Mouse (Mus musculus): ENCODE data around the gene Skor1. TPM values are rescaled to one million over a fixed set of nuclear protein-coding genes. Genes with fewer than 3 reads are reported as not detected.

Skor1 gene
- 0.05 and 0.10 TPM in 2 replicates for polyA plus RNA-seq (2012)

GRCm38 (mm10) chr9:63148410-63149371 lies at the start of gene Skor1:
Gene Skor1 (minus strand): TSS chr9:63148961.
- no peak for TF ChIP-seq GATA1 (IDR thresholded peaks at IDR 0.05; ENCODE audit: low read length)

- TF ChIP-seq GATA1 (IDR thresholded peaks at IDR 0.05; ENCODE audit: low read length): no peak
Observed at GRCm38 (mm10) chr9:63197252-63197651, 48.5 kb upstream of the Skor1 start.

- TF ChIP-seq GATA1 (IDR thresholded peaks at IDR 0.05; ENCODE audit: low read length): no peak
Observed at GRCm38 (mm10) chr9:63196114-63196682, 47.4 kb upstream of the Skor1 start.

DNA sequence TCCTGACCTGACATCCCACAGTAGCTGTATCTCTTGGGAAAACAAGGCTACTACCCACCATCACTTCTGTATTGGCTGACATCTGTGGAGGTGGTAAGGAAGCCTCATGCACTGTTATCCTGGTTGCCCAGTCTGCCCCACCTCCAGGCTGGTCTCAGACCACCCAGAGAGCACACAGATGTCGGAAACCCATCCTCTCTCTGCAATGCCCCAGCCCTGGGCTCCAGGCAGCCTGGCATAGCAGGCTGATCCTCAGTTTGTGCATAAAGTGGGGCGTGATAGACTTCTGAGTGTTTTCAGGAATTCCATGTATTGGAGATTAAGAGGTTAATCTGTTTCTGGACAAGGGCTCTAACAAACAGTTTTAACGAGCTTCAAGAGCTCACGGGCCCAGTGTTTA lies 46.8 kb upstream of the Skor1 start:
- TF ChIP-seq GATA1 (IDR thresholded peaks at IDR 0.05; ENCODE audit: low read length): no peak

DNA sequence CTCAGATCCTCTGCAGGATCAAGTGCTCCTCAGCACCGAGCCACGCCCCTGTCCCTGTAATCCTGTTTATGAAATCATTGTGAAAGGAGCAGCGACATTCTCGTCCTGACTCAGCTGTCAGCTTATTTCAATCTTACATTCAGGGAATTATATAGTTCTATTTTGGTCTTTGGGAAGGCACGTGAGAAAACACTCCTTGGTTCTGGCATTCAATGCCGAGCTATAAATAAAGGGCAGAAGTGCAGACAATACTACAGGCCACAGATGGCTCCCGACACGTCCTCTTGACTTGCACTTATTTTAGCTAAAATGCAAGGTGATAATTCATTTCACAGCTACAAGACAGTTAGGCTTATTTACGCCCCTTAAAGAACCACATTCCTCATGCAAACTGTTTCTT lies 46.0 kb upstream of the Skor1 start:
- no peak for TF ChIP-seq GATA1 (IDR thresholded peaks at IDR 0.05; ENCODE audit: low read length)

- TF ChIP-seq GATA1 (IDR thresholded peaks at IDR 0.05; ENCODE audit: low read length): no peak
Observed at GRCm38 (mm10) chr9:63192809-63193208, 44.0 kb upstream of the Skor1 start.

DNA sequence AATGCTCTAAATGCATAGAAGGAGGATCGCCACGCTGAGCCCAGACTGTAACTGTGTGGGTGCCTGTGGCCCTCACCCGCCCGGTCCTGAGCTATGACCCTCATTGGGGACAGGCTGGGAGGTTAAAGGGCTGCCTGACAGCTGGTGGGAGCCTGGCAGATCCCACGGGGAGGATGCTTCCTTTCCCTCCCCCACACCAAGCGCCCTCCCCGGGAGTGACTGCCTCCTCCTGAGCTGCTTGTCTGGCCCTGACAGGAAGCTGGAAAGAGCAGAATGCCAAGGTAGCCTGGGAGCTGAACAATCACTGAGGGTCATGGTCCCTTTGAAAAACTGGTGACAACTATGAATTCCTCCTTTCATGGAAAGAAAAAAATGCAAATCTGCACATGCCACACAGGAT lies 38.5 kb upstream of the Skor1 start:
- no peak for TF ChIP-seq GATA1 (IDR thresholded peaks at IDR 0.05; ENCODE audit: low read length)

GRCm38 (mm10) chr9:63185249-63185648 lies 36.5 kb upstream of the Skor1 start:
- TF ChIP-seq GATA1 (IDR thresholded peaks at IDR 0.05; ENCODE audit: low read length): no peak

- no peak for TF ChIP-seq GATA1 (IDR thresholded peaks at IDR 0.05; ENCODE audit: low read length)
Observed at GRCm38 (mm10) chr9:63183864-63184263, 35.1 kb upstream of the Skor1 start.

DNA sequence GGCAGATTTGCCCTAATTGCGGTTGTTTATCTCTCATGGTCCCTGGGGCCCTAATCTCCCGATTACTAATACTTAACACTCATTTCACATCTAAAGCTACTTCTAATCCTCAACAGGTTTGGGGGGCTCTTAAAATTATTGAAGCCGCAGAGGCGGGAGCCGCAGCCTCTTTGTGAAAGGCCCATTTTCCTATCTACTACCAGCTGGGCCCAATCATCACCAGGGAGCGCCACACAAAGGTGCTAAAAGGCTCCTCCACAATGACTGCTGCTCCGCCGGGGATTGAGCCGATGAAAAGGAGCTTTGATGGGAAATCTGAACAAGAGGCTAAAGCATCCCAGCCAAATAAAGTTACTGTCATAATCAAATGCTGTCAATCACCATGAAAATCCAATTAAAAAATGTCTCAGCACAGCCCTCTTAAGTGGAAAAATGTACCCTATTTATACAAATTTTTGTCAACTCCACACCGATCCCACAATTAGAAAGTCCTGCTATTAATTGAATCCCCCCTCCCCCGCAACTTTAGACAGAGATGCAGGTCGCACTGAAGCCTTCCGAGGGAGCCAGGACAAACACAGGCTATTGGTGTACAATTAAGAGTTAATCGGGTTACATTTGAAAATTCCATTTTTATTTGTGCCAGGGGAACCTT lies 33.7 kb upstream of the Skor1 start:
- TF ChIP-seq GATA1 (IDR thresholded peaks at IDR 0.05; ENCODE audit: low read length): no peak

DNA sequence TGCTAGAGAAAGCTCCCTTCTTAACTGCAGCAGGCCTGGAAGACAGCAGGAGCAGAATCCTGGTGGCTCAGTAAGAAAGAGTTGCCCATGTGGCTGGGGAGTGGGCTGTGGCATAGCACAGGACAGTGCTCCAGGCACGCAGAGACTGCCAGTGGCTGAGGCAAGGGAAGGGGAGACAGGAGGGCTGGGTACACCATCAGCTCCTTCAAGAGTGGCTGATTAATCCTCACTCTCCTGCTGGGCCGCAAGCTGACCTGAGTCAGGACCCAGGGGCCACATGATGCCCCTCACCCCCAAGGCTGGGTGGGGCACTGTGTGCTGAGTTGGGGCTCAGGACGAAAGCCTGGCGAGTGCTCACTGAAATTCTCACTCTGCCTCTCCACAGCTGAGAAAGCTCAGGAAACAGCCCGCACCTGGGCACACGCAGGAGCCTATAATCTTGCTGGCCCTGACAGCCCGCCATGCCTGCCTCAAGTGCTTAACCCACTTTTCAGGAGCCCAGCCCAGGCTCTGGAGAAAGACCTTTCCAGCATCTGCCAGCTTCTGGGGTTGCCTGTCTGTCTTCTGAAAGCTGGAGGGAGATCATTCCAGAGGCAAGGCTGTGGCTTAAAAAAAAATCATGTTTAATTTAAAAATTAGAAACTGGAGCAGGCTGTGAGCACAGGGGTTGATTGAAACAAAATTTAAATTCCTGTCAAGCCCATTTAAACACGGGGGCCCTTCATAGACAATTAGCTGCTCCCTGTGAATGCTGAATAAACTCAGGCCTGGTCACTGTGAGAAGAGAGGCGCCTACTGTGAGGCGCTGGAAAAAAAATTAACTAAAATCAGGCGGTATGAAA lies 32.8 kb upstream of the Skor1 start:
- TF ChIP-seq GATA1 (IDR thresholded peaks at IDR 0.05; ENCODE audit: low read length): no peak

GRCm38 (mm10) chr9:63178296-63178695 lies 29.5 kb upstream of the Skor1 start:
- TF ChIP-seq GATA1 (IDR thresholded peaks at IDR 0.05; ENCODE audit: low read length): no peak

DNA sequence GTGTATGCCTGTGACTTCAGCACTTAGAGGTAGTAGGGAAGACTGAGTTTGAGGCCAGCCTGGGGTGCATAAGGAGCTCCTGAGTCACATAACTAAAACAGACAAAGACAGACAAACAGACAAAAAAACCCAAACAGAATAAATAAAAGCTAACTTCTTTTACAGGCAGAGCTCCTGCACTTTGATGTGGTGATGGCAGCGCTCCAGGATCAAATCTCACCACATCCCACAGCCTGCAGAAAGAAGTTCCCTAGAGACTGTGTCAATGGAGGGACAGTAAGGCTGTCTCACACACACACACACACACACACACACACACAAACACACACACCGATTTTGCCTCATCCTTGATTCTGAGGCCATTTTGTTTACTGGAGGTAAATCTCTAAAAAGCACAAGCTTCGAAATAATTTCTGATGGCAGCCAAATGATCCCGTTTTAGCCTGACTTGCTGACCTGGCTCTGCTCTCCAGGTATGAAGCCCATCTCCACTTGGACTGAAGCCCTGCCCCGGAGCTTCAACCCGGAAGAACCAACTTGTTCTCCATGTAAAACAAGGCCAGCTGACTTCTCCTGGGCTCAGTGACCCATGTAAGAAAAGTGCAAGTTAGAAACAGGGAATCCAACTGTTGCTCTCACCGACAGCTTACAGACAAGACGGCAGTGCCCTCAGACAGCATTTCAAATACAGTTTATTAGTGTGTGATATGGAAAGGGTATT lies 25.4 kb upstream of the Skor1 start:
- no peak for TF ChIP-seq GATA1 (IDR thresholded peaks at IDR 0.05; ENCODE audit: low read length)

DNA sequence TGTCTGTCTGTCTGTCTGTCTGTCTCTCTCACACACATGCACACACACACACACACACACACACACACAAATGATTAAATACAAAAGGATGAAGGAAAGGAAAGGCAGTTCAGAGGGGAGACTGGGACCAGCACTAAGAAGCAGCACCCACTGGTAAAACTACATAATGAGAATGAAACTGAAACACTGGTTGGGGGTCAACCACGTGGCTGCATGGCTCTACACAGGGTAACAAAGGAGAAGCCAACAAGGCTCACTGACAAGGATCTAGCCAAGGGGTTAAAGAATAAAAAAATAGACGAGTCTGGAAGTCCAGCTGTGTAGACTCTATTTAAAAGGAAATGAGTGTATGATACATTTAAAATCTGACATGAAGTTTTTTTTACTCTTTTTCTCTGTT lies 23.2 kb upstream of the Skor1 start:
- TF ChIP-seq GATA1 (IDR thresholded peaks at IDR 0.05; ENCODE audit: low read length): no peak

DNA sequence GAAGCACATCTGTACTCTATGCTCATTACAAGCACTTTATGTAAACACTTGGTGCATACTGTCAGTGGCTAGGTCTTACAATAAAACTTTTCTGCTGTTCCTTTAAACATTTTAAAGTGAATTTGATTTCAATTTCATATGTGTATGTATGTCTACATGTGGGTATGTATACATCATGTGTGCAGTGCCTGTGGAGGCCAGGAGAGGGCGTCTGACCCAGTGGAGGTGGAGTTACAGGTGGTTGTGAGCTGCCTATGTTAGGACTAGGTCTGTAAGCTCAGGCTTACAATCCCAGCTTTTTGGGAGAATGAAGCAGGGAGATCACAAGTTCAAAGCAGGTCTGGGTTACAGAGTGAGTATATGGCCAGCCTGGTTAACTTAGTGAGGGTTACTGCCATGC lies 20.4 kb upstream of the Skor1 start:
- no peak for TF ChIP-seq GATA1 (IDR thresholded peaks at IDR 0.05; ENCODE audit: low read length)

Measured in G1E-ER4 (cell line).